Mouse (Mus musculus): ENCODE data around the gene Sgms1.
"Not testable (repeated sequence)": the region's sequence is repeated elsewhere in the genome, so short reads cannot be mapped to it uniquely, and the experiment has no call there.

Sgms1 gene

GRCm38 (mm10) chr19:32325100-32325768, 64.3 kb downstream of the Sgms1 start:
- DNase-seq (ENCODE audit: low spot score): no peak

GRCm38 (mm10) chr19:32324550-32324949, 65.0 kb downstream of the Sgms1 start:
- DNase-seq (ENCODE audit: low spot score): no peak

GRCm38 (mm10) chr19:32323070-32323469, 66.4 kb downstream of the Sgms1 start:
- no peak for DNase-seq (ENCODE audit: low spot score)

- DNase-seq (ENCODE audit: low spot score): no peak
Measured at GRCm38 (mm10) chr19:32322429-32323035, 67.0 kb downstream of the Sgms1 start.

- peak; percentile 63 for DNase-seq (ENCODE audit: low spot score)
Measured at GRCm38 (mm10) chr19:32320366-32320666, 69.2 kb downstream of the Sgms1 start.

DNA sequence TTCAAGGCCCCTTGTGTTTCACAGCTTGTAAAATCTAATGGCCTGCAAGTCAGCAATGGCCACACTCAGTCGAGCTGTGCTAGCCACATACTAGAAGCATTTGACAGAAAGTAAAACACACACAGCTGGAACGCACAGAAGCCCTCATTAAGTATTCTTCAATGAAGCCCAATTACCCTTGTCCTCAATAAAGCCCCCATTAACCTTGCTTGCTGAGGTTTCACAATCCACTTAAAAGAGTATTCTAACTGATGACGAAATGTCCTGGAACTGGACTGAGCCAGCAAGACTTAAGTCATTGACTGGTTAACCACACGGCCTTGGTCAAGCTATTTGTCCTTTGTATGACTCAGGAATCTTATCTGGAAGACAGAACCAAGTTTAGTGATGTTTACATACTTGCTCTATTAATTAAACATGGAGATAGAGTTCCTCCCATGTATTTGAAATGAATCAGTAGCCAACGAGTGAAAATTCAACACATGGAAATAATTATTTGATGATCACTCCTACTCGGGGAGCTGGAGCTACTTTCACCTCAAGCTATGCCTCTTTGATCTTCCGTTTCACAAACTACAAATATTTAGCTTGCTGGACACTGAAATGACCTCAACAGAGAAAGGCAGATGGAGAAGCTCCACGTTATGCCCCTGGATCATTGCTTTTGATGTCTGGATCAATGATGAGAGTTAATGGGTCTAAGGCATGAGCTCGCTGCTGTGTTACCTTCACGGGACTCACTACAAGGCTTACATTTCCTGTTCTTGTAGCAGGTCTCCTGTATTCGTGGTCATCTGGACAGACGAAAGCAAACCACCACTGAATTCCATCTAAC, 69.8 kb downstream of the Sgms1 start:
- no peak for DNase-seq (ENCODE audit: low spot score)

- no peak for DNase-seq (ENCODE audit: low spot score)
Measured at GRCm38 (mm10) chr19:32319057-32319456, 70.5 kb downstream of the Sgms1 start.

GRCm38 (mm10) chr19:32317347-32317746, 72.2 kb downstream of the Sgms1 start:
- DNase-seq (ENCODE audit: low spot score): not testable (repeated sequence)

- no peak for DNase-seq (ENCODE audit: low spot score)
Measured at GRCm38 (mm10) chr19:32313304-32313703, 76.2 kb downstream of the Sgms1 start.

GRCm38 (mm10) chr19:32311762-32312161, 77.8 kb downstream of the Sgms1 start:
- DNase-seq (ENCODE audit: low spot score): no peak

DNA sequence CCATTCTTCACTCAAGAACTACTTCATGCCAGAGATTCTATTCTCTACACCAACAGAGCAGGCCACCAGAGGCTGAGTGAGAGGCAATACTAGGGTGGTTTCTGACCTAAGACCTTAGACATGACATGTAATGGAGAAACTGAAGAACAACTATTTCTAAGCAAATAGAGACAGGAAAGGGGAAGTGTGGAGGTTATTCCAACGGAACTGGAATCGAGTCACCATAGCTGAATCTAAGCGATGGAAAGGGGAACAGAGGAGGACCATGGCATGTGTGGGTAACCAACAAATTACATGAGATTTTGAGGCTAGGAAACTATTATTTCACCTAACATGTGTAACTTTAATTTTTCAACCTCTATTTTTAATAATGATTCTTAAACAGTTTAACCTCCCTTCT, 78.5 kb downstream of the Sgms1 start:
- DNase-seq (ENCODE audit: low spot score): no peak

DNA sequence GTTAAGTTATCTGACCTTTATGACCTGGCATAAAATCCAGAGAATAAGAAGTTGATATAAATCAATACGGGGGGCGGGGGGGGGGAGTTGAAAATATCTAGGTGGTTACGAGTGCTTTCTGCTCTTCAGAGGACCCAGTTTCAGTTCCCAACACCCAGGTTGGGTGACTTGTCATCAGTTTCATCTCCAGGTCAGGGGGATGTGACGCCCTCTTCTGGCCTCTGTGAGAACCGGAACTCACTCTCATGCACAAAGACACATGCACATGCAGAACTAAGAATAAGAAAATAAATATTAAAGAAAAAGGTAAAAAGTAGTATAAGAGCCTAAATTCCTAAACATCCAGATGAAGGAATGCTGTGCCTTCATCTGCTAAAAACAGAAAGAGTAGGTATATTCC, 79.0 kb downstream of the Sgms1 start:
- DNase-seq (ENCODE audit: low spot score): no peak

DNA sequence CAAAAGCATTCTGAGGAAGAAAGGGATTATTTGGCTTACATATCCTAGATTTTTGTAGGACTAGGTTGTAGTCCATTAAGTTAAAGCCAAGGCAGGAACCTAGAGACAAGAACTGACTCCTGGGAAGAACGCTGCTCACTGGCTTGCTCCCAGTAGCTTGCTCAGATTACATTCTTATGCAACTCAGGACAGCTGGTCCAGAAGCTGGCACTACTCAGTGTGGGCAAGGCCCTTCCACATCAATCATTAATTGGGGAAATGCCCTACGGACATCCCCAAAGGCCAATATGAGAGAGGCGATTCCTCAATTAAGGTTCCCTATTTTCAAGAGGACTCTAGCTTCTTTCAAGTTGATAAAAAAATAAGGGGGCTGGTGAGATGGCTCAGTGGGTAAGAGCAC, 80.2 kb downstream of the Sgms1 start:
- DNase-seq (ENCODE audit: low spot score): no peak

- DNase-seq (ENCODE audit: low spot score): no peak
Measured at GRCm38 (mm10) chr19:32308311-32308710, 81.2 kb downstream of the Sgms1 start.

DNA sequence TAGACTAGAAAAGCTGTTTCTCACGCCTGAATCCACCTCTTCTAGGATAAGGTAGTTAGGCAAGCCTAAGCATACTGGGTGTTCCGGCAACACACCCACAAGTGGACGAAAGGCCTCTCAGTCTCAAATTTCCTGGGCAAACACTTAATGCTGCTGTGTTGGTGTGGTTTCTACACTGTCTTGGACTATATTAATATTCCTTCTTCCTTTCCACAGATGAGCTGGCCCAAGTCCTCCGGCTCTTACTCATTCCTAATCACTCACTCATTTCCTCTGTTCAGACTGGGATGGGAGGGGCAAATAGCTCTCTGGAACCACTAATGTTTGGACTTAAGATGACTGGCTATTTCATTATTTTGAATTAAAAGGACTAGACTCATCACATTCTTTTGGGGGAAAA, 84.6 kb downstream of the Sgms1 start:
- no peak for DNase-seq (ENCODE audit: low spot score)

DNA sequence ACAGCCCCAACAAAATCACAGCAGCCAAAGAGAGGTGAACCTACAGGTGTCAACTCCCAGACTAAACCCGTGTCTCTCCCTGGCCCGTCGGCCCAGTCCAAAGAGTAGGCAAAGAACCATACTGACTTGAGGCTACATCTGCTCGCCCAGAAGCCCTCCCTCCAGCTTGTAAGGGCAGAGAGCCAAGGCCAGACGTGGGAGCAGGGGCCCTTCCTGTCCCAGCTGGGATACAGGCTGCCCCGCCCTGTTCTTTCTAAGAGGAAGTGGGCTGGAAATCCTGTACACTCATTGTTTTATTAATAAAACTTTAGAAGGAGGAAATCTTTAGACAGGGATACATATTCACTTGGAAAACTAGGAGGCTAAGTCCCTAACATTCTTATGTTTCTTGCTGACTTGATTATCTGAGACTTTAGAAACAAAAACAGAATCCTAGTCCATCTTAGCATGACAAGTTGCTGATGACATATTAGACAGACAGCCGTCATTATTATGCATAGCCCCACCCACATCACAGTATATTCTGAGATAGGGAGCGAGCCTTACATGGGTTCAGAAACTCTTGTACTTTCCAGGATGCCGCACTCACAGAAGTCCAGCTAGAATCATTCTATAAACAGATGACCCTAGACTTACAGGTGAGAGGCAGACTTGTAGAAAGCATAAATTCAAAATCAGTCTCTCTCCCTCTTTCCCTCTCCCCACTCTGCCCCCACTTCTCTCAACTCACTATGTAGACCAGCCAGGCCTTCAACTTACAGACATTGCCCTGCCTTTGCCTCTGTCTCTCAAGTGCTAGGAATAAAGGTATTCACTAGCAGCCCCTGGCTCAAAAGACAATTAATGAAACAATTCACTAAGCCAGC, 85.3 kb downstream of the Sgms1 start:
- peak; percentile 72 for DNase-seq (ENCODE audit: low spot score)

DNA sequence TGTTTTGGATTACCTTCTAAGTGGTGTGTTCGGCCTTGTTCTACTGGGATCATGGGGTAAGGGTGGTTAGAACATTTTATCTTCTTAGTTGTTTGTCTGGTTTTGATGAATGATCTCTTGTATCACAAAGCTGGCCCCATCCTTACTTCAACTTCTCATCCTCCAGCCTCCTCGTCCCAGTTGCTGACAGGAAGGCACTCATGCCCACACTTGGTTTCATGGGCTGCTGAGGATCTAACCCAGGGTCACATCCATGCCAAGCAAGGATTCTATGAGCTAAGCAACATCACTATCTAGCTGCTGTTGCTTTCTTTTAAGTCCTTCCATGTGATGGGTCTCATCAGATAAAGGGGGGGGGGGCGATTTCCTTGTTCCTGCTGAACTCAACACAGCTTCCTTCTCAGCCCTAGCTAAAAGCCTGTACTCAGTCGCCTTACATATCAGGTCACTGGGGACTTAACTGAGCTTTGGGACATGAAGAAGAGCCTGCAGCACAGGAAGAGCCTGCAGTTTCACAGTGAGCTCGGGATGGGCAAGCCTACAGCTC, 86.6 kb downstream of the Sgms1 start:
- DNase-seq (ENCODE audit: low spot score): no peak

GRCm38 (mm10) chr19:32301568-32301967, 87.9 kb downstream of the Sgms1 start:
- no peak for DNase-seq (ENCODE audit: low spot score)

- no peak for DNase-seq (ENCODE audit: low spot score)
Measured at GRCm38 (mm10) chr19:32298221-32298620, 91.3 kb downstream of the Sgms1 start.

DNA sequence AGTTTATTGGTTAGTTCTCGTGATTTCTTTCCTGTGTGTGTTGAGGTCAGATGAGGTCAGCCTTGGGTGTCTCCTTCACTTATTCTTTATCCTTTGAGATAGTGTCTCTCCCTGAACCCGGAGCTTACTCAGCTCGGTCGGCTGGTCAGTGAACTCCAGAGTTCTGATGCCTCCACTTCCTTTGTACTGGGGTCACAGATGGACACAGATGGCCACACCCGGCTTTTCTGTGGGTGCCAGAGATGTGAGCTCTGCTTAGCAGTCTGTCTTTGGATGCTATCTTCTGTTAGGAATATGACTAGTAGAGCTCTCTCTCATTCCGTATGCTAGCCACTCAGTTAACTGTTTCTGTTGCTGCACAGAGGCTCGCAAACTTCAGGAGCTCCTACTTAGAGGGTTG, 92.7 kb downstream of the Sgms1 start:
- no peak for DNase-seq (ENCODE audit: low spot score)

GRCm38 (mm10) chr19:32295581-32295980, 93.9 kb downstream of the Sgms1 start:
- DNase-seq (ENCODE audit: low spot score): no peak

Data from ovary, postnatal 36 days (tissue).